Mouse (Mus musculus): ENCODE results near the gene Gprc5c.

Gprc5c gene

GRCm38 (mm10) chr11:114850452-114851268, at the start of gene Gprc5c:
TSS of gene Gprc5c (plus strand) at chr11:114851152.
- DNase-seq: no peak

- DNase-seq: no peak
Observed at GRCm38 (mm10) chr11:114801906-114802305, 49.0 kb upstream of the Gprc5c start.

- no peak for DNase-seq
Observed at GRCm38 (mm10) chr11:114802540-114803267, 48.2 kb upstream of the Gprc5c start.

- no peak for DNase-seq
Observed at GRCm38 (mm10) chr11:114803990-114804389, 47.0 kb upstream of the Gprc5c start.

GRCm38 (mm10) chr11:114807025-114807424, 43.9 kb upstream of the Gprc5c start:
- DNase-seq: no peak

GRCm38 (mm10) chr11:114807686-114808427, 43.1 kb upstream of the Gprc5c start:
- no peak for DNase-seq

- no peak for DNase-seq
Observed at GRCm38 (mm10) chr11:114809371-114809770, 41.6 kb upstream of the Gprc5c start.

GRCm38 (mm10) chr11:114810344-114810743, 40.6 kb upstream of the Gprc5c start:
- no peak for DNase-seq

GRCm38 (mm10) chr11:114812731-114813240, 38.2 kb upstream of the Gprc5c start:
- peak; percentile 88 for DNase-seq

GRCm38 (mm10) chr11:114814873-114815592, 35.9 kb upstream of the Gprc5c start:
- no peak for DNase-seq

- no peak for DNase-seq
Observed at GRCm38 (mm10) chr11:114816934-114817333, 34.0 kb upstream of the Gprc5c start.

GRCm38 (mm10) chr11:114818185-114818584, 32.8 kb upstream of the Gprc5c start:
- no peak for DNase-seq

- DNase-seq: no peak
Observed at GRCm38 (mm10) chr11:114819110-114819509, 31.8 kb upstream of the Gprc5c start.

GRCm38 (mm10) chr11:114820444-114820843, 30.5 kb upstream of the Gprc5c start:
- DNase-seq: no peak

- no peak for DNase-seq
Observed at GRCm38 (mm10) chr11:114821325-114821724, 29.6 kb upstream of the Gprc5c start.

GRCm38 (mm10) chr11:114822727-114823126, 28.2 kb upstream of the Gprc5c start:
- peak; percentile 92 for DNase-seq

- no peak for DNase-seq
Observed at GRCm38 (mm10) chr11:114823199-114823725, 27.7 kb upstream of the Gprc5c start.

- no peak for DNase-seq
Observed at GRCm38 (mm10) chr11:114826686-114827085, 24.3 kb upstream of the Gprc5c start.

- no peak for DNase-seq
Observed at GRCm38 (mm10) chr11:114829499-114830432, 21.2 kb upstream of the Gprc5c start.

GRCm38 (mm10) chr11:114830433-114830773, 20.5 kb upstream of the Gprc5c start:
- no peak for DNase-seq

GRCm38 (mm10) chr11:114833166-114833565, 17.8 kb upstream of the Gprc5c start:
- DNase-seq: no peak

Measured in right cerebral cortex, adult 18-20 months (tissue).